Mouse (Mus musculus): ENCODE measurements at regions not wholly inside any gene's neighbourhood (a gene's known extent, or its start where the extent isn't known, plus 50 kb on each side); places are given as distances from the start of the nearest gene placed in this dataset.

- no peak for DNase-seq
These were observed 209.8 kb downstream of the Icos start for GRCm38 (mm10) chr1:61187381-61188100.

- DNase-seq: no peak
These were observed 213.2 kb downstream of the Icos start for GRCm38 (mm10) chr1:61190921-61191320.

- no peak for DNase-seq
These were observed 220.9 kb downstream of the Icos start for GRCm38 (mm10) chr1:61198549-61199062.

- no peak for DNase-seq
These were observed 223.3 kb downstream of the Icos start for GRCm38 (mm10) chr1:61201006-61201405.

GRCm38 (mm10) chr1:61202079-61202478, 224.4 kb downstream of the Icos start:
- DNase-seq: no peak

- no peak for DNase-seq
These were observed 225.4 kb downstream of the Icos start for GRCm38 (mm10) chr1:61203170-61203569.

GRCm38 (mm10) chr1:61203612-61204011, 225.9 kb downstream of the Icos start:
- DNase-seq: no peak

- no peak for DNase-seq
These were observed 227.4 kb downstream of the Icos start for GRCm38 (mm10) chr1:61205137-61205536.

- no peak for DNase-seq
These were observed 229.2 kb downstream of the Icos start for GRCm38 (mm10) chr1:61206861-61207380.

- no peak for DNase-seq
These were observed 230.7 kb downstream of the Icos start for GRCm38 (mm10) chr1:61208386-61208785.

GRCm38 (mm10) chr1:61221131-61221530, 243.4 kb downstream of the Icos start:
- no peak for DNase-seq

GRCm38 (mm10) chr1:61228942-61229341, 251.2 kb downstream of the Icos start:
- DNase-seq: no peak

- DNase-seq: no peak
These were observed 255.3 kb downstream of the Icos start for GRCm38 (mm10) chr1:61233001-61233400.

GRCm38 (mm10) chr1:61233476-61234297, 256.0 kb downstream of the Icos start:
- DNase-seq: peak; percentile 8

- no peak for DNase-seq
These were observed 256.6 kb downstream of the Icos start for GRCm38 (mm10) chr1:61234298-61234682.

GRCm38 (mm10) chr1:61236511-61236910, 258.8 kb downstream of the Icos start:
- DNase-seq: no peak

GRCm38 (mm10) chr1:61238668-61239067, 260.9 kb downstream of the Icos start:
- no peak for DNase-seq

- DNase-seq: no peak
These were observed 279.8 kb downstream of the Icos start for GRCm38 (mm10) chr1:61257561-61257960.

- DNase-seq: no peak
These were observed 285.7 kb downstream of the Icos start for GRCm38 (mm10) chr1:61263466-61263865.

- DNase-seq: no peak
These were observed 288.0 kb downstream of the Icos start for GRCm38 (mm10) chr1:61265706-61266127.

GRCm38 (mm10) chr1:61273843-61274242, 296.1 kb downstream of the Icos start:
- no peak for DNase-seq

GRCm38 (mm10) chr1:61274244-61274643, 296.5 kb downstream of the Icos start:
- no peak for DNase-seq

GRCm38 (mm10) chr1:61277170-61277710, 299.5 kb downstream of the Icos start:
- DNase-seq: no peak

All from kidney, adult 18-20 months (tissue).